Mouse (Mus musculus): ENCODE results near the gene Gabarapl1.
A peak's percentile ranks its signal among the peaks of the same experiment; 100 is the strongest.
"Not testable (repeated sequence)": the region's sequence is repeated elsewhere in the genome, so short reads cannot be mapped to it uniquely, and the experiment has no call there.

Gene Gabarapl1

DNA sequence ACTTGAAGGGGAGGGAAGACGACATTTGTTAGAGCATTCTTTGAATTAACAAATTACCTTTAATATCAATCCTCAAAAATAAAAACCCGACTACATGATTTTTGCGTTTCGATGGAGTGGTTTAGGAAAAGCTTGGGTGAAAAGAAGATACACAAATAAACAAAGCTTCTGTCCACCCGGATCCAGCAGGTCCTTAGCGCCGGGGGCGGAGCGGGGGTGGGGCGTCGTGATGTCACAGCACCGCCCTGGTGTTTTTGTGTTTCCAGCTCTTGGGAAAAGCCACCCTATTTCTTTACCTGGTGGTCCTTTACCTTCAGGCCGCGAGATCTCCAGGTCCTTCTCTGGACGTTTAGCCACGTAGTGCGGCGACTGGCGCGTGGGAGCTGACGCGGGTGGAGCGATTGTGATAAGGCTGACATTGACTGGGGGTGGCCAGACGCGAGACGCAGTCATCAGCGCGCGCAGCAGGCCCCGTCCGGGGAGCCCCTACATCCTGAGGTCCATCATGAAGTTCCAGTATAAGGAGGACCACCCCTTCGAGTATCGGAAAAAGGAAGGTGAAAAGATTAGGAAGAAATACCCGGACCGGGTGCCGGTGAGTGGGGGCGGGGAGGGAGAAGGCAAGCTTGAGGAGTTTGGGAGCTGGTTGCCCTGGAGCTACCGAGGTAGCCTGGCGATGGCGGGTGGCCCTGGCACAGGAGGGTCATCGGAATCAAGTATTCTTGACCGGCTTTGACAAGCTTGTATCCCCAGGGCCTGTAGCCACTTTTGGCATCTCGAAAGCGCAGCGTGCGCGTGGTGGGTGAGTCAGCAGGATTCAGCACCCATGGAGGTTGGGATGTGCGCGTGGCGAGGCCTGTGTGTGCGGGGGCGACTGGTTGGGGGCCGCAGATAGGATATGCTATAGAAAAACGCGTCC lies at the start of gene Gabarapl1:
Gene Gabarapl1 (plus strand): TSS at position 219 of the 919 bp plus-strand sequence.
- peak; percentile 85 for DNase-seq

DNA sequence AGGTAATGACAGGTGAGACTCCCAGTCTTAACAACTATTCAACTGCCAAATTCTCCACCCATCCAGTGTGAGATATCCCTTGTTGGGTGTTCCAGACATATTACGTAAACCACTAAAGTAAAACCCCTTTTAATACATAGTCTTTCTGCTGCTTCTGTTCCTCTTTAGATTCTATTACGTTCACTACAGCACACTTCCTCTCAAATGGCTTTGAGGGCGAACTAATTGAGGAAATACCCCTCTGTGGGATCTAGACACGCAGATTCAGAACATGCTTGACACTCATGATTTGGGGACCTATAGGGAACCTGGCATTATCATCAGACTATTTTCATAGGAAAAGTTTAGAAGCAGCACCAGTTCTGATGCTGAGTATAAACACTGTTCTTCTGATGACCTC lies 38.0 kb upstream of the Gabarapl1 start:
- no peak for DNase-seq

- DNase-seq, result no peak
Measured at GRCm38 (mm10) chr6:129497345-129498218, 35.4 kb upstream of the Gabarapl1 start.

DNA sequence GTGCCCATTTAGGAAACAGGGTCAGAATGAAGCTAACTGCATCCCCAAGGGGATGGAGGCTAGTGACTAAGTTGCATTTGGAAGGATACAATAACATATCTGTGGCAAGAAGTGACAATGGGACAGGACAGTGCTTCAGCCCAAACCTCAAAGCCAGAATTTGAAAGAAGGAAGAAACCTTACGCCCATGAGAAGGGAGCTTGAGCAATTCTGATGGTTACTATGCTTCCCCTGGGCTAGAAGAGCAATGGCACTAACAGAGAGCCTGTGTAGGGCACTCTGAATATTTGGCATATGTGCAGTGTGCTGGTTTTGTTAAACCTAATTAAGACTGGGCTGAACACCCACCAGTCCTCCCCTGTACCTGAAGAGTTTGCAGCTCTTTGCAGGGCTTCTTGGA lies 33.4 kb upstream of the Gabarapl1 start:
- not testable (repeated sequence) for DNase-seq

GRCm38 (mm10) chr6:129503471-129503870 lies 29.5 kb upstream of the Gabarapl1 start:
- DNase-seq, result no peak

DNA sequence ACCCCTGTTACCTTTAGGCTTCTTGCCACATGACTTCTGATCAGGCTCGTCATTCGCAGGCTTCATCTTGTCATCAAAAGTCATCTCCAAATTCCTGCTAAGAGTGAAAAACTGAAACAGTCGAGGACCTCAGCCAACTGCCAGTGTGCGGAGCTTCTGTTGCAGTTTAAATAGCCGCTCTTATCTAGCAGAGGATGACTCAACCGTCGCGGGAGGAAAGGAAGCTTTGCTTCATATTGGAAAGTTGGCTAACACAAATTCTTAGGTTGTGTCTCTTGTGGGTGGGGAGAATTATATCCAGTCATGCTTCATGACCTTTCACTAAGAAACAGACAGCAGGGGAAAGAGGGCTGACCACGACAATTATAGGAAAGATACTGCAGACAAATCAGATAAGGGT lies 25.9 kb upstream of the Gabarapl1 start, which contains the start of gene Olr1:
Gene Olr1 (minus strand): TSS at position 142 of the 400 bp plus-strand sequence.
- DNase-seq, result no peak

GRCm38 (mm10) chr6:129510120-129510911 lies 22.6 kb upstream of the Gabarapl1 start:
- DNase-seq, result no peak

DNA sequence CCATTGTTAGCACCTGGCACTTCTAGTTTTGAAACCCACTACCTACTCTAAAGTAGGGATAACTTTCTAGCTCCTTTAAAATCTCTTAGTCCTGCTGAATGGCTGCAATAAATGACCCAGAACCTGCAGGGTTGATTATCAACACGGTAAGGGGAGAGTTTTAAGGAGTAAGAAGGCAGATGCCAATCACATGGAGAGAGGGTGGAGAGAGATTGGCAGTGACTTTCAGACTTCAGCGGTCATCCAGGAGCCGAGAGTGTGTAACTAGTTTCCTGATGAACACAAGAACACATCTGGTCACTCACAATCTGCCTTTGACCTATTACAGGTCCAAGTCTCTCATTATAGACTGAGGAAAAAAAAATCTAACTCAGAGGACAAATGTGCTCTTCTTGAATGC lies 20.6 kb upstream of the Gabarapl1 start, which contains the start of gene Tmem52b:
Gene Tmem52b (plus strand): TSS at position 189 of the 400 bp plus-strand sequence.
- no peak for DNase-seq

DNA sequence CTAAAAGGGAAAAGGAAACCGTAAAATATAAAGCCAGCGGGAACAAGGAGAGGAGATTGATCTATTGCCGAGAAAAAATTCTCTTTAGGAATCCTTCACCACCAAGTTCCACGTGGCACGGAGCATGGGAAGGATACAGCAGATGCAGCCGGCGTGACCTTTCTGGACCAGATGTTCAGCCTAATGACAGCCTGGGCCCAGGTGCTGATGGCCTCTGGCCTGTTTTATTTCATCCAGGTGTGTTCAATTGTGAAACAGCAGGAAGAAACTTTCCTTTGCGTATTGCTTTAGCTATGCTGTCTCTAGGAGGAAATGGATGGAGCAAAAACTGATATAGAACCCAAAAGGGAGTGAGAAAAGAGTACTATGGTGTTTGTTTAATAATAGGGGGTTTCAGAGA lies 20.1 kb upstream of the Gabarapl1 start:
- DNase-seq, result no peak

- DNase-seq, result no peak
Measured at GRCm38 (mm10) chr6:129513409-129513808, 19.6 kb upstream of the Gabarapl1 start.

DNA sequence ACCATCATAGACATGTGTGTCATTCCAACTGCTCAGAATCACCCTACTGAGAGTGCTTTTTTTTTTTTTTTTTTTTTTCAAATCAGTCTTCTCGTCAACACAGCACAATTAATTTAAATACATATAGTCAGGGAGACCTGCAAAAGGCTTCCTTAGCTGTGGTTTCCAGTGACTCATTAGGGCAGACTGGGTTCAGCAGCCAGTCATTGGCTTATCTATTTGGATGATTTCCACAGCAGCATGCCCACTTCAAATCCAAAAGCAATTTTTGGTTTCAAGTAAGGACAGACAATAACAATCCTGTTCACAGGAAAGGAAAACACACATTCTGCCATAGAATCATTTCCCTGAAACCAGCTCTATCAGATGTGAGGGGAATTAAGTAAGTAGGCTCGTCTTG lies 18.6 kb upstream of the Gabarapl1 start:
- no peak for DNase-seq

DNA sequence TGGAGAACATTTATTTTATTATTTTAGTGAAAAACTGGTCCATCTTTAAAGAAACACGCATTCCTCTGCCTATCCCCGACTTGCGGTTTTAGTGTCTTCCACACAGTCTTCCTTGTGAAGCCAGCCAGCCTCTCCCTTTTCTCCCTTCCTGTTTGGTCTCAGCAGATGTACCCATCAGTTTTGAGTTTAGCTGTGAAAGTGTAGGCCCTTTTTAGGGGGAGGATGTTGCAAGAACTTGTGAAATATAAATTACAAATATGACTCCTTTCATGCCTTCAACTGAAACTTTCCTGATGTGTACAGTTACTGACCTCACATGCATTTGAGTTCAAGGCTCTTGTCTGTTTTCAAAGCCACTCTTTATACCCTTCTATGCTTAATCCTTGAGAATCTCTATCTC lies 17.9 kb upstream of the Gabarapl1 start:
- no peak for DNase-seq

DNA sequence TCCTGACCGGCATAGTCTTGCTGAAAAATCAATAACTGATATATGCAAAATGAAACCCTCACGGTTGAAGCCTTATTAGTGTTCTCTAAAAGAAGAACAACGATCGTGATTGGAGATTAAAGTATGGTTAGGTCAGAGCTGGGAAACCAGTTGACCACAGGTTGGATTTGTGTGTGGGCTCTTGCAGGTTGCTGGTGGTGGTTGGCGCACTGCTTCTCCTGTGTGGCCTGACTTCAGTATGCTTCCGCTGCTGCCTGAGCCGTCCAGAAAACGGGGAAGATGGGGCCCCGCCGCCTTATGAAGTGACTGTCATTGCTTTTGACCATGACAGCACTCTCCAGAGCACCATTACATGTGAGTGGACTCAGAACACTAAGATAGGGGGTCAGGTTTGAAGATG lies 16.6 kb upstream of the Gabarapl1 start:
- DNase-seq, result no peak

GRCm38 (mm10) chr6:129517752-129518408 lies 15.1 kb upstream of the Gabarapl1 start:
- no peak for DNase-seq

GRCm38 (mm10) chr6:129526069-129526468 lies 6.9 kb upstream of the Gabarapl1 start:
- no peak for DNase-seq

- no peak for DNase-seq
Measured at GRCm38 (mm10) chr6:129527416-129527815, 5.5 kb upstream of the Gabarapl1 start.

DNA sequence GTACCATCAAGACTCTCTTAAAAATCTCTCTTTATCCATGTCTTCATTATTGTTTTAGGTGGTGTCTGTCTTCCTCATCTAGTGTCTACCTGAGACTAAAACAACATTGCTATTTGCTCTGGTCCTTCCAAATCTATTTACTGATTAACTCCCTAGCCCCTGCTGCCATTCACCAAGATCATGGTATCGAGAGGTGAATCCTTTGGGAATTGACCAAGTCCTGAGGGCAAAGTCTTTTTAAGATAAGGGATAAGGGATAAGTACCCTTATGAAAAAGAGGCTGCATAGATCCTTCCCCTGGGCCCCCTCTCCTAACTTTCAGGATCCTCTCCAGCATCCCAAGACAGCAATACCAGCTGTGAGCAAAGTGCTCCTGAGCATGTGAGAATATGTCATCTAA lies 3.4 kb upstream of the Gabarapl1 start:
- no peak for DNase-seq

GRCm38 (mm10) chr6:129530261-129530660 lies 2.7 kb upstream of the Gabarapl1 start:
- DNase-seq, result no peak

GRCm38 (mm10) chr6:129532556-129532941 lies 411 bp upstream of the Gabarapl1 start:
- peak; percentile 73 for DNase-seq

DNA sequence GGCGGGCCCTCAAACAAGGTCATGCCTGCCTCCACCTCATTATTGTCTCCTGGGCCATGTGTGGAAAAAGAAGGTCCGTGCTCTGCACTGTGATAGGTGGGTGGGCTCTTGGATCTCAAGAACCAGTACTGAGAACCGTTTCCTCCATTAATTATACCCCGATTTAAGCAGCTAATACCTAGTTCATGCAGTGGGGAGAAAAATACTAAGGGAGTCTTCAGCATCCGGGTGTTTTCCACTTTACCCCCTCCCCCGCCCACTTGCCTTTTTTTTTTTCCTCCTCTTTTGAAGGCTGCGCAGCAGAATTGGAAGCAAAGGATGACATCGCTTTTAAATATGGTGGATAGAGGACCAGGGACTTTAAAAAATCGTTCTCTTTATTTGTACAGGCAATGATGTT lies 1.1 kb downstream of the Gabarapl1 start:
- DNase-seq, result peak; percentile 53

- peak; percentile 28 for DNase-seq
Measured at GRCm38 (mm10) chr6:129534627-129535190, 1.7 kb downstream of the Gabarapl1 start.

GRCm38 (mm10) chr6:129535723-129536122 lies 2.8 kb downstream of the Gabarapl1 start:
- DNase-seq, result no peak
